Mouse (Mus musculus) T-helper 2 cell (primary cell): ENCODE data around the gene Pcnx3.

Experiments used
- in situ Hi-C: fragments of 300-600 bp; cut with MboI, MseI; formaldehyde crosslinking; loops from one replicate; pipeline ENCODE4 v1.15.1; 2025; ENCODE audit warnings: high pct_unique_total_duplicates

The Pcnx3 gene

GRCm38 (mm10) chr19:5684985-5685384 lies 3.7 kb downstream of the Pcnx3 start:
- in situ Hi-C loops, result no loop called here

- in situ Hi-C loops, result no loop called here
These were observed 4.5 kb downstream of the Pcnx3 start for GRCm38 (mm10) chr19:5684236-5684635.

GRCm38 (mm10) chr19:5680432-5680831 lies 8.3 kb downstream of the Pcnx3 start:
- in situ Hi-C loops, result no loop called here

GRCm38 (mm10) chr19:5668372-5668771 lies 20.3 kb downstream of the Pcnx3 start:
- in situ Hi-C loops, result loop anchor here (5.0 to 10.0 kb wide), 2 partner anchors 34 to 56 kb away; partner anchors contain the start of genes Ehbp1l1, Fam89b and Kcnk7

- in situ Hi-C loops, result loop anchor here (5.0 to 10.0 kb wide), 2 partner anchors 36 to 58 kb away; partner anchors contain the start of genes Ehbp1l1, Fam89b and Kcnk7
These were observed 22.3 kb downstream of the Pcnx3 start for GRCm38 (mm10) chr19:5666386-5666785.

GRCm38 (mm10) chr19:5665465-5665864 lies 23.2 kb downstream of the Pcnx3 start:
- in situ Hi-C loops, result loop anchor here (5.0 to 10.0 kb wide), 2 partner anchors 37 to 59 kb away; partner anchors contain the start of genes Ehbp1l1, Fam89b and Kcnk7

GRCm38 (mm10) chr19:5664669-5665257 lies 23.9 kb downstream of the Pcnx3 start:
- in situ Hi-C loops, result loop anchor here (5.0 to 10.0 kb wide), 2 partner anchors 38 to 60 kb away; partner anchors contain the start of genes Ehbp1l1, Fam89b and Kcnk7

- in situ Hi-C loops, result loop anchor here (10.0 kb wide), 1 partner anchor 62 kb away; the partner anchor contains the start of genes Ehbp1l1 and Fam89b
These were observed 25.5 kb downstream of the Pcnx3 start, which contains the start of gene Sipa1 for GRCm38 (mm10) chr19:5662981-5663913. Sipa1 (minus strand) TSS chr19:5663707.

GRCm38 (mm10) chr19:5662310-5662709 lies 26.4 kb downstream of the Pcnx3 start:
- in situ Hi-C loops, result loop anchor here (10.0 kb wide), 1 partner anchor 62 kb away; the partner anchor contains the start of genes Ehbp1l1 and Fam89b

GRCm38 (mm10) chr19:5660942-5661751 lies 27.6 kb downstream of the Pcnx3 start:
- in situ Hi-C loops, result loop anchor here (10.0 kb wide), 1 partner anchor 64 kb away; the partner anchor contains the start of genes Ehbp1l1 and Fam89b

- in situ Hi-C loops, result no loop called here
These were observed 33.9 kb downstream of the Pcnx3 start for GRCm38 (mm10) chr19:5654720-5655298.

GRCm38 (mm10) chr19:5653969-5654719 lies 34.6 kb downstream of the Pcnx3 start:
- in situ Hi-C loops, result no loop called here

- in situ Hi-C loops, result no loop called here
These were observed 36.1 kb downstream of the Pcnx3 start for GRCm38 (mm10) chr19:5652570-5652969.

GRCm38 (mm10) chr19:5651502-5652274 lies 37.0 kb downstream of the Pcnx3 start:
- in situ Hi-C loops, result no loop called here

GRCm38 (mm10) chr19:5649298-5649741 lies 39.4 kb downstream of the Pcnx3 start:
- in situ Hi-C loops, result no loop called here

GRCm38 (mm10) chr19:5648401-5649297 lies 40.1 kb downstream of the Pcnx3 start:
- in situ Hi-C loops, result no loop called here

- in situ Hi-C loops, result no loop called here
These were observed 40.9 kb downstream of the Pcnx3 start for GRCm38 (mm10) chr19:5647791-5648190.

GRCm38 (mm10) chr19:5646731-5647330 lies 41.9 kb downstream of the Pcnx3 start:
- in situ Hi-C loops, result no loop called here
